Mouse (Mus musculus) CH12.LX (cell line): ENCODE results near the gene Plce1.

Experiments used
- CHD1 ChIP-seq: IDR thresholded peaks from 2 replicates; pipeline ENCODE4 v1.6.1; 2012; ENCODE audit warnings: low read depth, low read length, improper control_type of control experiment, inconsistent platforms
- CHD2 ChIP-seq: IDR thresholded peaks from 2 replicates; pipeline ENCODE4 v1.6.1; 2011; ENCODE audit warnings: low read length, improper control_type of control experiment
- CTCF ChIP-seq, 2 experiments: IDR thresholded peaks in 1 of 2; conservative IDR thresholded peaks in 1 of 2; 2 replicates each; pipeline ENCODE4 v1.5.1; 2011 to 2012; ENCODE audit warnings: low read depth in 2 of 2, low read length in 2 of 2, improper control_type of control experiment in 1 of 2, inconsistent platforms in 1 of 2, mild to moderate bottlenecking in 1 of 2, moderate library complexity in 1 of 2
- MAX ChIP-seq: IDR thresholded peaks from 2 replicates; pipeline ENCODE4 v1.6.1; 2011; ENCODE audit warnings: low read length, improper control_type of control experiment
- POLR2A ChIP-seq: IDR thresholded peaks from 2 replicates; pipeline ENCODE4 v1.6.1; 2011; ENCODE audit warnings: low read depth, mild to moderate bottlenecking, improper control_type of control experiment, low read length
- TBP ChIP-seq: conservative IDR thresholded peaks from 2 replicates; pipeline ENCODE4 v1.6.1; 2011; ENCODE audit warnings: low read depth, low read length, improper control_type of control experiment
- USF2 ChIP-seq: conservative IDR thresholded peaks from 2 replicates; pipeline ENCODE4 v1.6.1; 2011; ENCODE audit warnings: low read depth, low read length, improper control_type of control experiment

DNA sequence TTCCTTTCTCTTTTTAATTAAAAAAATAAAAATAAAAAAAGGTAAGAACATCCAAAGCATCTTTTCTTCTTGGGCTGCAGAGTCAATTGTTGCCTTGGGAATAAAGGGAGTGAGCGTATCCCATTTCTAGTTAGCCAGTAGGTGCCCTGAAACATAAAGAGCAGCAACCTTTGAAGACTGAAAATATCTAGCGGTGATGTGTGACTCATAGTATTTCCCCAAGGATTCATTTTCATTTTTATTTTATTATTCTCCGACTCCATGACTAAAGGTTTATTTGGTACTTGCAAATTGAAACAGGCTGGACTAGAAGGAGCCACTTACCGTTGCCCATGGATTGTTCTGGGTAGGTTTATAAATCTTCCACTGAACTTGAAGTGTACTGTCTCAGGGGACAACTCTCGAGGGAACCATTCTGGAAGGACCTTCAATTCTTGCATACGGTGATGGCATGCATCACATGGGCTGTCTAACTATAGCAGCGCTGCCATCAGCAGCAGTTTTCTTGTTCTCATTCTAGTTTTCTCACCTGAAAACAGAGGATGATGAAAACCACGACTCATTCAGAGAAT is 68.7 kb downstream of the Plce1 start:
- no peak for TF ChIP-seq CHD1
- no peak for TF ChIP-seq POLR2A
- no peak for TF ChIP-seq CTCF (conservative IDR thresholded peaks at IDR 0.05 in 1 of 2, IDR thresholded peaks at IDR 0.05 in 1 of 2; ENCODE audit: low read depth in 2 of 2, low read length in 2 of 2)
- no peak for TF ChIP-seq MAX
- TF ChIP-seq CHD2: no peak
- no peak for TF ChIP-seq USF2
- TF ChIP-seq TBP: no peak
